Mouse (Mus musculus) heart, postnatal 10 days (tissue): ENCODE data around the gene Dtx3. TPM values are rescaled to one million over a fixed set of nuclear protein-coding genes. Genes with fewer than 3 reads are reported as not detected.
A peak's percentile ranks its signal among the peaks of the same experiment; 100 is the strongest.

Experiments
- DNase-seq, 2 experiments: peaks; one replicate each; pipeline ENCODE4 v3.0.0; 2021
- intact Hi-C: fragments of 180-260 bp; cut with DNase I; formaldehyde crosslinking; loops from one replicate; pipeline ENCODE4 v1.15.1; 2025
- total RNA-seq, 2 experiments: library from RNA; stranded (reverse); gene quantifications; 2 replicates each; pipeline ENCODE4 v1.2.3; 2021

The Dtx3 gene
- total RNA-seq, 2 experiments from 2014 or later, result 48.4 to 52.2 TPM

DNA sequence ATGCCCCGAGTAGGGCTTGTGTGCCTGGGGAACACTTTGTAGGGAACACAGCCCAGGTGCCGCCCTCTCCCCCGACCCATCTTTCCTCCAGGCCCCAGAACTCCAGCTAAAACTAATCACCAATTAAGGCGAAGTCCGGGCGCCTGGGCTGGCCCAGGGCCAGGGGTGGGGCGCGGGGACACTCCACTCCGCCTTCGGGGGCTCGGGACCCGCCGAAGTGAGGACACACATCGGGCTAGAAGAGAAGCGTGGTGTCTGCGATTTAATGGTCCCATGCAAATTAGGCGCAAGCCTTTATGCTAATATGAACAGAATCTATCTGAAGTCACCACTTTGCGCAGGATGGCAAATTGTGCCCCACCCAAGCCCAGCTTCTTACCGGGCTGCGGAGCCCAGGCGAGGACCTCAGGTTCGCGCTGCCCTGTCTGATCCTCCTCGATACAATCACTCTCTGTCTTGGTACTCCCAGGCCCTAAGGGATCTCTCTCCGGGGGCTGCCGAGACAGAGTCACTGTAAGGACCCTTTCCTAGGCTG, 6.3 kb downstream of the Dtx3 start:
- intact Hi-C loops, result no loop called here
- DNase-seq, result peak; percentile 62 to 67

DNA sequence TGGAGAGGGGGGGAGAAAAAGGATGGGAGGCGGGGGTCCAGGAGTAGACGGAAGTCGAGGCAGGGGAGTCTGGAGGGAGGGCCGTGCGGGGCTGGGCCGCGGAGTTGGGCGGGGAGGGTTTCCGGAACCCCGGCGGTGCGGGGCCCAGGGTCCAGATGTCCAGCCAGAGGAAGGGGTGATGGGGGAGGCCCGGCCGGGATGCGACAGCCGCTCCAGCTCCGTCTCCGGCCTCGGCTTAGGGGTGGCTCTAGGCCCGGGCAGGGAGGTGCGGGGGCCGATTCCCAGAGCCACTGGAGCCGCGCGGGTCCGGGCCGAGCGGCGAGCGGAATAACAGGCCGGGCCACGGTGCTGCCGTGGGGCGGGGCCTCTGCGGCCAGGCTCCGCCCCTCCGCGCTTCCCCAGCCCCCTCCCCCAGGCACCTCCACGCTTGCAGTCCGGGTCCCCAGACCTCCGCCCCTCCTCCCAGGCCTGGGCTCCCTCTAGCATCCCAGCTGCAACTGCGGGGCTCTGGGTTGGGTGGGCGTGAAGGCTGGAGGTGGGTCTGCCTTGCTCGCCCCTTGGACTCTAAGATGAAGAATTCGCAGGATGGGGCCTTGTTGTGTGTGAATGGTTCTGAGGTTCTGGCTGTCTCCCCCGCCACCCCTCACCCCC, 6.9 kb downstream of the Dtx3 start:
- intact Hi-C loops, result no loop called here
- peak; percentile 64 to 70 for DNase-seq

DNA sequence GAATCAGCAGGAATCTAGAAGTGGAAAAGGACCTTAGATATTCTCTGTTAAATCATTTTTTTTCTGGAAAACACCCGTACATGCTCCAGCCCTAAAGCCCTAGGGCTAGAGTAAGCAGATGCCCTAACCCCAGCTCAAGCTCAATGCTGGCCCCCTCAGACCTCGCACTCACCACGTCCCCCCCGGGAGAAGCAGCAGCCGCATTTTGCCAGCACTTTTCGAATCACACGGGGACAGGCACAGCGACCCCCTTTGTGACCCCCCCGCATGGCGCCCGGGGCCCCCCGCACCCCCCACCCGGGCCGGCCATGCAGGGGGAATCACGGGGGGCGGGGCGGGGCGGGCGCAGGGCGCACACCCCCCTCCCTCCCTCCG, 7.5 kb downstream of the Dtx3 start:
- no peak for DNase-seq
- intact Hi-C loops, result no loop called here

DNA sequence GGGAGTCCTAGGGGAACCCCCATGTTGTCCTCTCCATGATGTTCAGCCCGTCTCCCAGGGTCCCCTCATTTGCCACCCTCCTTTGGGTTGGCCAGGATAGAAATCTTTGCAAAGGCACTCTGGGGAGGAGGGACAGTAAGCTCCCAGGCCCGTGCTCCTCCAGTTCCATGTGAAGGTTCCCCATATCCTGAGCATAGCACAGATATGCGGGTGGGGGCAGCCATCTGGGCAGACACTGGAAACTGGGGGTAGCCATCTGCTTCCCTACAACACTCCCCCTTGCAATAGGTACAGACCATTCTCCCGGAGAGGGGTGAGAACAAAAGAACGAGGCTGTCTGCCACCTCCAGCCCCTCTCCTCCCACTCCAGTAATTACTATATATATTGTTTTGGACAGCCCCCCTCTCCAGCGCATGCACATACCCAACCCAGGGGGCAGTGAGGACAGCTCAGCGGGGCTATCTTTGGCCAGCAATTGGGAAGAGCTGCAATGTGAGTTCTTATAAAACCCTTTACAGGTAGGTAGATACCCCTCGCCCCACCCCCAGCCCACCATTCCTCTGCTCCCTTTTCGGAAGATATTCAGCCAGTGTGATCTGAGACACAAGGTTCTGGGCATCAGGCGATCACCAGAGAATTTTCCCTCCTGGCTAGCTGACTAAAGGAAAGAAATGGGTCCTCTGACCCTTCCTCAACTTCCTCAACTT, 8.0 kb downstream of the Dtx3 start:
- intact Hi-C loops, result no loop called here
- DNase-seq, result no peak

DNA sequence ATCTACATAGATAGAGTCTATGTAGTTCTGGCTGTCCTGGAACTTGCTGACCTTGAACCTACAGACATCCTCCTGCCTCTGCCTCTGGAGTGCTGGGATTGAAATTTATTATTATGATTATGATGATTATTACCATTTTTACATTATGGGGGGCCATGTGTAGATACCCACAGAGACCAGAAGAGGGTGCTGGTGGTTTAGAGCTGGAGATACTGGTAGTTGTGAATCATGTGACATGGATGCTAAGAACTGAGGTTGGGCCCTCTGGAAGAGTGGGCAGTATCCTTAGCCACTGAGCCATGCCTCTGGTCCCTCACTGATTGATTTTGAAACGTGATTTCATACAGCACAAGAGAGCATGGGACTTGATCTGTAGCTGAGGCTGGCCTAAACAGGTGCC, 9.1 kb downstream of the Dtx3 start:
- no peak for DNase-seq
- intact Hi-C loops, result no loop called here

DNA sequence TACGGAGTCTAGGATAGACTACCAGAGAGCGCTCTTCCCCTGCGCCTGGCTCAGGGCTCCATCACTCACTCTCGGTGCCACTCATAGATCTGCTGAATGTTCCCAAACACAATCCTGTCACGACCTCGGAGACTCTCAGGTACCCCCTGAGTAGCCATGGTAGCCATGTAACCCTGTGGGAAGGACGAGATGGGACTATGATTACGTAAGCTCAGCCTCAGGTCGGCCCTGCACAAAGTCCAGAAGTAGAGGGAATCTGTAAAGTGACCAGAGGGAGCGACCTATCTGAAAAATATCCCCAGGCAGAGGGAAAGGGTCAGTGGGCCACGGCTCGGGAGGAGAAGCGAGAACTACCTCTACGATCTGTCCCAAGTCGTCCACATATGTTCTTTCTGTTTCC, 10.0 kb downstream of the Dtx3 start:
- DNase-seq, result no peak
- intact Hi-C loops, result no loop called here

DNA sequence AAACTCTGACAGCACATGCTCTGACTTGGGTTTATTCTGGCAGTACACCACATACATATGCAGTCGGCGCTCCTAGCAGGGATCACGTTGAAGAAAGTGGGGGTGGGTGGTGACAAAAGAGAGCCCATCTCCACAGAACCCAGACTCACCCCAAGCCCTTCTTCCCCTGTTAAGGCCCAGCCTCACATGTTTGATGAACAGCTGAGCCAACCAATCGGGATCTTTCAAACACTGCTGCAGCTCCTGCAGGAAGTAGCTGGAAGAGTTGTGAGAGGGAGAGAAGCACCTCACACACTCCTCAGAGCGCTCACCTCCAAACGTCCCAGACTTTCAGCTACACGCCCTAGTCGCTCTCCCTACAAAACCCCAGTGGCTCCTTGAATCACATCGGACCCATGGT, 10.4 kb downstream of the Dtx3 start:
- intact Hi-C loops, result no loop called here

DNA sequence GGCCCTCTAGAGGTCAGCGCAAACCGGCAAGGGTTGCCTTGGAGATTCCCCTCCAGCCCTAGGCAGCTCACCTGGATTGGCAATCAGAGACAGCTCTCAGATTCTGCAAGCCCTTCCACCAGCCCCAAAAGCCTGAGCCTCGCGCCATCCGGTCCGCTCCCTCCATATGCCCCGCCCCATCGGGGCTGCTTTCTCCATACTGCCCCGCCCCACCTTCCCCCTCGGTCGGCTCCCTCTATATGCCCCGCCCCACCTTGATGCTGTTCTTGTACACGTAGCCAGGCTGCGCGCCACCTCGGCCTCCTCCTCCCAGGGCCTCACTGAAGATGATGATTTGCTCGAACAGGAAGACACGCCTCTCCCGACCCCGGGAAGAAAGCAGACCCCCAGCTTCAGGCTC, 11.8 kb downstream of the Dtx3 start:
- no peak for DNase-seq
- intact Hi-C loops, result no loop called here

More for the DNA sequence above, 10.4 kb downstream of the Dtx3 start:
- DNase-seq, result no peak

DNA sequence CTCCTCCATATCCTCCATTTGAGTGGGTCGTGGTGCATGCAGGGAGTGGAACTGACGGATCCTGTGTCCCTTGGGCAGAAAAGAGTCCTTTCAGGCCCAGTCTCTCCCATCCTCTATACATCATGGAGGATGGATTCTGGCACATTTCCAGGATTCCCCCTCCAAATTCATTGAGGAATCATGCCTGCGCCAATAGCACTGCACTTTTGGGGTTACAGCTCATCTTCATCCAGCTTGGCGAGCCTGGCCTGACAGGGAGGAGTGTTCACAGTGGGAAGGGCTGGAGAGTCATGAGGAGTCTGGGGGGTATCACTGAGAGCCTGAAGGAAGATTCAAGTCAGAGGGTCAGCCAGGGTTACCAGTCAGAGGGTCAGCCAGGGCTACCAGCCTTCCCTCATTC, 12.9 kb downstream of the Dtx3 start:
- intact Hi-C loops, result no loop called here
- DNase-seq, result no peak

DNA sequence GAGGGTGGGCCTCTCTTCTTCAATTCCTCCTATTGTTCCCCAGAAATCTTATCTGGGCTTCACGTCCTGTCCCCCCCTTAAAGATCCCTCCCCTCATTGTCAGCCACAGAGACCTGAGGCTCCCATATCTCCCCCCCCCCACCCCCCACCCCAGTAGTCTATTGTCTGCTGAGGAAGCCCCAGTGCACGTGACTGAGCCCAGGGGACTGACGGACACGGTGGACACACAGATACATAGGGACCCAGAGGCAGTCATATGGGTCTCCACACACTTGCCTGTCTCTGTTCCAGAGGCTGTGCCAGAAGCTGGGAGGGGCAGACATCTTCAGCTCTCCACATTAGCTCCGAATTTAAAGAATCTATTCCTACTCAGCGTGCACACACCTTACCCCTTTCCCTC, 14.0 kb downstream of the Dtx3 start:
- intact Hi-C loops, result loop anchor here (2.0 kb wide), 1 partner anchor 13 kb away; the partner anchor contains the start of gene Dtx3
- DNase-seq, result peak in 1 of 2 experiments; percentile 38

DNA sequence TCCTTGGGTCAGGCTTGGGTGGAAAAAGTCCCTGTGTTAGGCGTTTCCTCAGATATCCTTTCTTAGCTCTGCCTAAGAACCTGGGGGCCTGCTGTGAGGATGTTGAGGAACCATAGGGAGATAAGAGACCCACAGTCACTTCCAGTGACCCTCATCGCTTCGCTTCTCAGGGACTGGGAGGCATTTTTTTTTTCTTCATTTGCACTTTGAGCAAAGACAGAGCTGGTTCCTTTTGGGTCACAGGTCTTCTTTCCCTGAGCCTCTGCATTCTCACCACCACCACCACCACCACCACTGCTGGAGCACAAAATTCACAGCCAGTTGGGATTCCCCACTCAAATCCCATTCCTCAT, 14.9 kb downstream of the Dtx3 start:
- no peak for DNase-seq
- intact Hi-C loops, result loop anchor here (2.0 kb wide), 1 partner anchor 14 kb away; the partner anchor contains the start of gene Dtx3

DNA sequence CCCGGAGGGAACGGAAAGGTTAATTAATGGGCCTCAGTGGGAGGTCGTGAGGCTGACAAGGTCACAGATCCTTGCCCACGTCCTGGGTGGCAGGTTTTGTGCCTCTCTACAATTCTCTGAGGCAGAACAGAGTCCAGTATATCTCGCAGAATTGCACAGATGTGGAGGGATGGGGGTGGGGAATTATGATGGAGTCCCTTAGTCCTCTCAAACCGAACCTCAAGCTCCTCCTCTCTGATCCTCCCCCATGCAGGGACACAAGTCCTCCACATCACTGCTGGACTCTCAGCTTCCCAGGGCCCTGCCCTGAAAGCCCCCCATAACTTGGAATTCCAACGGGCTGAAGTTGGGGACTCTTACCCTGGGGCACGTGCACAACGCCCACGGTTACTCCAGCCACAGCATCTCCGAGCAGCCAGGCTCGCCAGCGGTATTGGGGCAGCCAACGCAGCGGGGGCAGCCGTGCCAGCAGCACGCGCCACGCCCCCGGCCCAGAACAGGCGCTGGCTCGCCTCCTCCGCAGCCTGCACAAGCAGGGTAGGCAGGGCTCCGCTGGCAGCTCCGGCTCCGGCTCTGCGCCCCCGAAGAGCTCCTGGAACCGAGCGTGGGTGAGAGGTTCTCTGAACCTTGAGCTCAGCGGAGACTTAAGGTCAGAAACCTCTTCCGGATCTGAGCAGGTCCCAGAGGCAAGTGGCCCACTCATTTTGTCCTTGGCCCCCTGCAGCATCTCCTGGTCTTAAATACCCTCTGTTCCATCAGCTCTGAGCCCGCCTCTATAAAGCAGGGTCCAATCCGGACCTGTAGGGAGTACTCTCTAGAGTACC, 15.4 kb downstream of the Dtx3 start, which contains the start of gene Slc26a10:
Slc26a10 (minus strand) TSS at position 775 of the 824 bp plus-strand sequence.
- DNase-seq, result peak; percentile 37 to 45
- intact Hi-C loops, result loop anchor here (2.0 to 5.0 kb wide), 2 partner anchors 15 to 32 kb away; partner anchors contain the start of genes Dtx3 and Pip4k2c

DNA sequence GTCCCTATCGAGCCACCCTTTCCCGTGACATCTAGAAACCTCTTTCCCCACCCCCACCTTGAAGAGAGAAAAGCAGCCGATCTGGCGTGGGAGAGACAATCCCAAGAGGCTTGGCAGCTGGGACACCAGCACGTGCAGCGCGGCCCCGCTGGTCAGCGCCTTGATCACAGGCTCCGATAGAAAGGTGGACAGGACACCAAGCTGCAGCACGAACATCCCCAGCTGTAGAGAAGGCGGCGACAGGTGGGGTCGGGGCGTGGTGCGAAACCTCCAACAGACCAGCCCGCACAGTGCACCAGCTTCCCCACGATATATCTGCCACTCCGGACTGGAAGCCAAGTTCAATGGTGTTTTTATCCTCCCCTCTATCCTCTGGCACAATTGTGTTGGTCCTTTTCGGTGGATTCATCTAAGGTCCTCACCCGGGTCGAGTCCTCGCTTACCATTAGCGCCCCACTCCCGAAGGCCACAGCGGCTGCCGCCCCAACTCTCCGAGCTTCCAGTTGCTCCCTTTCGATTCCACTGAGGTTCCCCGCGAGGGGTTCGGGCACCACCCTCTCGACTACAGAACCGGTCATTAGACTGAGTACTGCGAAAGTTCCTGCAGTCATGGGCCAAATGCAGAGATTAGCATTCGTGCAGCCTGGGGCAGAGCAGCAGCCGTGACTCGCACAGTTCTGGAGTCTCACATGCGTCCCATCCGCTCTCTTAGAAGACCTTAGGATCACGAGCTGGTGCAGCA, 17.1 kb downstream of the Dtx3 start:
- DNase-seq, result peak in 1 of 2 experiments; percentile 23
- intact Hi-C loops, result loop anchor here (5.0 kb wide), 1 partner anchor 34 kb away; the partner anchor contains the start of gene Pip4k2c

DNA sequence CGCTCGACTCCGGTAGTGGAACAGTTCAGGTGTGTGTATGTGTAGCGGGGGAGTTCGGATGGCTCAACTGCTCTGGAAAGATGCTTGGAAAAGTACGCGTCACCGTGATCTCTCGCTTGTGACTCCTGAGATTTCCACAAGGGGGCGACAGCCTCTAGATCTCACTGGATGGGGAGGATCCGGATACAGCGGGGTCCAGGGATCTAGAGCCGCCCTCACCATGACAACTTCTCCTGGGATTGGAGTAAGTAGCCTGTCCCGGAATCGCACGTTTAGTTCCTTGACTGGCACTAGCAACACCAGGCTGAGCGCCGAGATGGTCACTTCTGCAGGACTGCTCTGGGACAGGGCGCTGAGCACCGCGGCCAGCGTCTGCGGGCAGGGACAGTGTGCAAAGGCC, 17.8 kb downstream of the Dtx3 start:
- peak; percentile 79 to 90 for DNase-seq

DNA sequence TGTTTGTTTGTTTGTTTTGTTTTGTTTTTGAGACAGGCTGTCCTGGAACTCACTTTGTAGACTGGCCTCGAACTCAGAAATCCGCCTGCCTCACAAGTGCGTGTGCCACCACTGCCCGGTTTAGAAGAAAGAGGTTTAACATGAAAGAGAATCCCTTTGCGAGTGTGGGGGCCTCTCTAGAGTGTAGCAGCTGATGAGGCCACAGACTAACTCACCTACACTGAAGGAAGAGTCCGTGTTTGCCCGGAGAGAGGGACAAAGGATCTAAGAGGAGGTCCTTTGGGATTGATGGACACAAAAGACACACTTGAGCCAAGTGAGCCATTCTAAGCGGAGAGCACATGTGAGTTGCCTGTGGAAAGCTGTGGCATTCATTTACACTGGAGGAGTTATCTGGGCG, 18.3 kb downstream of the Dtx3 start:
- DNase-seq, result no peak
- intact Hi-C loops, result loop anchor here (1.0 to 5.0 kb wide), 2 partner anchors 35 to 52 kb away; partner anchors contain the start of gene Pip4k2c

More for the DNA sequence above, 17.8 kb downstream of the Dtx3 start:
- intact Hi-C loops, result loop anchor here (1.0 to 5.0 kb wide), 2 partner anchors 35 to 52 kb away; partner anchors contain the start of gene Pip4k2c

DNA sequence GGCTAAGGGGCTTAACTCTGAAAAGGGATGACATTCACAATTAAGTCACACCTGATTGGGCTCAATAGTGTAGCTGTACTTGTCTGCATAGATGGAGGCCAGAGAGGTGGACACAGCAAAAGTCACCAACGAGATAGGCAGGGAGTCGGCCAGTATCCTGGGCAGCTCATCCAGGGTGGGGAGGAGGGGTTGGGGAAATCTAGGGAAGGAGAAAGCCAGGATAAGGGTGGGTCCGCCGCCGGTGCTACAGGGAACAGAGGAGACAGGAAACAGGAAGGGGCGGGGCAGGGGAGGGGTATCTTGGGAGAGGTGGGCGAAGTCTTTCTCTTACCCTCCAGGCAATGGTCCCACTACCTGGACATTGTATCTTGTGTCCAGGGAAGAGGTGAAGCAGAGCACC, 18.8 kb downstream of the Dtx3 start:
- intact Hi-C loops, result loop anchor here (1.0 to 5.0 kb wide), 2 partner anchors 36 to 53 kb away; partner anchors contain the start of gene Pip4k2c

DNA sequence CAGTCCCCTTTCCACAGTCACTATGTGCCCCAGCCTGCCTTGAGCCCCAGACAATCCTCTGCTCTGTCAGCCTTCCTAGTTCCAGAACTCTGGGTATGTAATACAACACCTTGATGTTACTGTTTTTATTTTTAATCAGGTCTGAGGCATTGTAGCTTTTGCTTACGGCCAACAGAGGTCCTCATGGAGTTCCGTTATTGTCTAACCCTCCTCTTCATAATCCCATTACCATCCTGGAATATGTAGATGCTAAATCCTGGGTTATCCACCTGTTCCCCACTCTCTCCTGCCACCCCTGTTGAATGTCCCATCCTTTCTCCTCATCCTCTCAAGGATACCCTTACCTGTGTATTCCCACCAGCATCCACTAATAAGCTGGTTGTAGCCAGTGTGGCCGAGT, 19.3 kb downstream of the Dtx3 start:
- DNase-seq, result no peak
- intact Hi-C loops, result loop anchor here (5.0 kb wide), 1 partner anchor 36 kb away; the partner anchor contains the start of gene Pip4k2c

More for the DNA sequence above, 18.8 kb downstream of the Dtx3 start:
- DNase-seq, result no peak

DNA sequence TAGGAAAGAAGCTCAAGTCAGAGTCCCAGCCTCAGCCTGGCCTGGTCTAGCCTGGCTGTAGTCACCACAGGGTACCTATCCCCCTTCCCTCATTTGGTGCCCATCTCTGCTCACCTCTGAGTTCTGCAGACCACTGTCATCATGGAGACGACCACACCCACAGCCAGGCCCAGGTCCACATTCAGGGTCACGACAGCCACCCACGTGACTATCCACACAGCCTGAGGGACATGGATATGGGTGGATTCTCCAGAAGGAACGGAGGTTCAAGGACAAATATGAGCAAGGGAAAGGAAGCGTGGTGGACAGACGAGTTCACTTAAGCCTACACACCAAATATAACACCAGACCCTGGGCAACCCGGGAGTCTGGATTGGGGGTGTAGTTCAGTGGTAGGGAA, 21.4 kb downstream of the Dtx3 start:
- DNase-seq, result no peak
- intact Hi-C loops, result no loop called here

DNA sequence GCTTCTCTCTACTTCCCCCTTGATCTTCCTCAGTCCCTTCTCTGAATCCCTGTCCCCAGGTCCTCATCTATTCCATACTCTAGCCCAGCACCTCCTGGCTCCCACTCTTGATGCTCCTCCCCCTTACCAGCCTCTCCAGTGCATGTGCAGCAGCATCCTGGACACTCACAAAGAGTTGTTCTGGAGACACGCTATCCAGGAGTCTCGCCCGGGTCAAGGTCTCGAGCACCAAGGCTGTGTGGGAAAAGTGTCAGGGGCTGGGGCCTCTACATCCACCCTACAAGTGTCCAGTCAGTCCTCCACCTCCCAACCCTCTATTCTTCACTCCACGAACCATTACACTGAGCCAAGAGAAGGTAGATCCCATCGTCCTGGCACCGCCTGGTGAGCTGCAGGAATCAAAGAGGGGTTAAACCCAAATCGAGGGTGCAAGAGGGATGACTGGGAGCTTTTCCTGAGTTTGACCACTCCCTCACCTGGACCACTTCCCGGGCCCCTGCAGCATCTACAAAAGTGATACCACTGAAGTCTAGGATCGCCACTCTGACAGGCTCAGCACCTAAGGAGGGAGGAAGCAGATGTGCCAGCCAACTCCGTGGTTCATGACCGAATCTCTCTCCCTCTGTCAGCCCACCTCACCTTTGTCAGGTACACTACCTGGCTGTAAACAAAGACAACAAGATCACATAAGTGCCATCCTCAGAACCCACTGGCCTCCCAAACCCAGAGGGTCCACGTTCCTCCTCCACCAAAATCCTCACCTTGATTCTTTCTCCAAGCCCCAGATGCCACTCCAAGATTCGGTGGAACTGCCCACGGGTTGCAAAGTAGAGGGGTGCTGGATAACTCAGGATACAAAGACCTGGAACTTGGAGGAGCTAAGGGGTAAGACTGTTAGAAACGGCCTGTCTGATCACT, 22.1 kb downstream of the Dtx3 start:
- DNase-seq, result no peak
- intact Hi-C loops, result no loop called here
